Mouse (Mus musculus): ENCODE measurements around the gene Dicer1.
"Not testable (repeated sequence)": the region's sequence is repeated elsewhere in the genome, so short reads cannot be mapped to it uniquely, and the experiment has no call there.

The Dicer1 gene

DNA sequence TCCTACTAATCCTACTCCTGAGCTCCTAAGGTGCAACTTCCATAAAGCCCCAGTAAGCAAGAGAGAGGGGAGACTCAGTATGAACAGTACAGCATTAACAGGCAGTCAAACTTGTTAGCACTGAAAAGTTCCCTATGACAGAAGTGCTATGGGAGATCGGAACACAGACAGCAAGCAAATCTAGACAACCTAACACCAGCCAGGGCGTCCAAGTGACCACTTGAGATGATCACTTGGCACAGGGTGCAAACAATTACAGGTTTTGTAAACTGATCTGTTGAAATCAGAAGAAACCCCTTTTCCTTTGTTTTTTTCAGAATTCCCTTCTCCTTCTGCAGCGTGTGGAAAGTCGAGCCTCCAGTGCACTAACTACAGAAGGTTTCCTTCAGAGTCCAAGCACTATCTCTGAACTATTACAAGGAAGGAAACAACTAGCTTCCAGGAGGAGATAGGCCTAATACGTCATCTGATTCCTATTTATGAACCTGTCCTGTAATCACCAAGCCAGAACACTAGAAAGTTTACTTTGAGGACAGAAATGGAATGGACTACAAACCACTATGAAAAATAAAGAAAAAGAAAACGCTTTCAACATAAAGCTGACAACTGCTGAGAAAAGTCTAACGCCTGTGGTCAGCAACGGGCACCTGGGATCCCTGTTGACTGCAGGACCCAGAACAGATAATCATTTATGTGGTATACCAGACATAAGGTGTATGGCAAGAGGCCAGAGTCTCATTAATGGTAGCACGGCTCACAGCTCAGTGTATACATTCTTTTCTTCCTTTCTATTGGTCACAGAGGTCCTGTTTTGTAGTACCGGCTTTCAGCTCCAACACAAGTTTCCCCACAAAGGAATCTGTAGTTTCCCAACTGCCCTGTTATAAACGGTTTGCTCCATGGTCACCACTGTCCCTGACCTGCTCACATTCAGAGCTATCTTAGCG is 10.6 kb downstream of the Dicer1 start:
- DNase-seq (ENCODE audit: low read depth, low spot score): no peak

DNA sequence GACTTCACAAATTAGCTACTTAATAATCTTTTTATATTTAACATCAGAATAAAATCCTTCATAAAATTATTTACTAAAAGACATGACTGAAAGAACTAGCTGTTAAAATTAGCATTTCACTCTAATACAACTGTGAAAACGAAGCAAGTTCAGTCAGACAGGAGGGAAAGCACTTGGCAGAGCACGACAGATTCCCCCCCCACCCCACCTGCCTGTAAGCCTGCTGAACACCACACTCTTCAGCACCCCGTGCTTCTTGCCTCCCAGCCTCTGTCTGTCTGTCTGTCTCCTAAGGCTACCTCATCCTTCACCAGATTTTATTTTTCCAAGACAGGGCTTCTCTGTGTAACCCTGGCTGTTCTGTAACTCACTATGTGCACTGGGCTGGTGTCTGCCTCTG is 12.8 kb downstream of the Dicer1 start:
- DNase-seq (ENCODE audit: low read depth, low spot score): no peak

DNA sequence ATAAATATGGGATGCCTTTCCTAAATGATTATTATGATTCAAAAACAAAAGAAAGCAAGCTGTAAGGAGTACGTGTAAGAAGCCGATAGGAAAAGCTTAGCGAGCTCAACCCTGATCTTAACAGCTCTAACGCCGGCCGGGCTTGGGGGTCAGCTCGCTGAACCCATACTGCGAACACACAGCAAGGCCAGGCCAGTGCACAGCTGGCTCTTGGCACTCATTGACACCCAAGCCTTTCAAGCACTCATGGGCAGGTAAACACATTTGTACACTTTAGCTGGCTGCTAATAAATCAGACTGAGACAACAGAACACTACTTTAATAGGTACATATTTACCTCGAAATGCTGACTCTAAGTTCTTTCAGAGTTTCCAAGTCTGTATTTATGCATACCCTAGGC is 13.3 kb downstream of the Dicer1 start:
- no peak for DNase-seq (ENCODE audit: low read depth, low spot score)

DNA sequence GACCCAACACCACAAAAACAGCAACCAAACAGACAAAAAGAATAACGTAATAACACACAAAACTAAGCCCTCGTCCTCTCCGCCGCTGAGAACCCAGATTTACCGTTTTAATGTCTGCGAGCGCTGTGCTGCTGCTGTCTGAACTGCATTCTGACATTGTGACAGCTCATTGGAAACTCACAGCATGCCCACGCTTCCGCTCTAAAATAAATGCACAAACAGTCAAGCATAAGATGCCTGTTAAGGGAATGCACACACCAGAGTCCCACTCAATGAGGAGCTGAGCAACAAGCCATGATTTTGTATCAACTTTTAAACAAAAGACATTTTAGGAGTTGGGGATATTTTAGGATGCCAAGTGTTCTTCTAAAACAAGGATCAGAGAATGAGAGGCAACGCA is 14.1 kb downstream of the Dicer1 start:
- no peak for DNase-seq (ENCODE audit: low read depth, low spot score)

DNA sequence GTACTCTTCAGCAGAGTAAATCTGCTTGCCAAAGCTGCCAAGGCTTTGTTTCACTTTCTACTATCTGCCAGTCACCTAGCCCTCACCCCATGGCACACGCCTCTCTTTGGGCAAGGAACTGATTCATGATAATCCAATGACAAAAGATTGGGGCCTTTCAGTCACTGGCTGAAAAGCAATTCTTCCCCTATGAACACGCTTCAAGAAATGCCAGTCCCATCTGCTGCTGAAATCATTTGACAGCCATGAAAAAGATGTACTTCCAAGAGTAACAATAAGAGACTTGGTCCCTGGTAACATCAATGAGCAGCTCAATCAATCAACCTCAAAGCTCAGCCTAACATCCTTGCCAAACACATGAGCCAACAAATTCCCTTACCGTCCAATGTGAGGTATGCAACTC is 15.8 kb downstream of the Dicer1 start:
- no peak for DNase-seq (ENCODE audit: low read depth, low spot score)

DNA sequence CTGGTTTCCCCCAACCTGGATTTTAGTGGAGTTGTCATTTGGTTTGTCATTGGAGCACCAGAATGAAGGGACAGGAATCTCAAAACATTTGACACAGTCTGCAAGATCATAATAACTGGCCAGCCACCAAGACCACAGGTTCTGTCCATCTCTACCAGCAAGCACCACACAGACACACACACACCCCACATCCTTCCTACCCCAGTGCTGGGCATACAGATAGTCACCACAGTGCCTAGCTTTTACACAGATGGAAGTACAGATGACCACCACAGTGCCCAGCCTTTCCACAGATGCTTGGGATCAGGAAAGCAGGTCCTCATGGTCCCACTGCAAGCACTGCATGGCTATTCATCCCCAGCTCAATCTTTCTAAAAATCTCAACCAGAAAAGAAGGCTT is 18.6 kb downstream of the Dicer1 start:
- DNase-seq (ENCODE audit: low read depth, low spot score): no peak

DNA sequence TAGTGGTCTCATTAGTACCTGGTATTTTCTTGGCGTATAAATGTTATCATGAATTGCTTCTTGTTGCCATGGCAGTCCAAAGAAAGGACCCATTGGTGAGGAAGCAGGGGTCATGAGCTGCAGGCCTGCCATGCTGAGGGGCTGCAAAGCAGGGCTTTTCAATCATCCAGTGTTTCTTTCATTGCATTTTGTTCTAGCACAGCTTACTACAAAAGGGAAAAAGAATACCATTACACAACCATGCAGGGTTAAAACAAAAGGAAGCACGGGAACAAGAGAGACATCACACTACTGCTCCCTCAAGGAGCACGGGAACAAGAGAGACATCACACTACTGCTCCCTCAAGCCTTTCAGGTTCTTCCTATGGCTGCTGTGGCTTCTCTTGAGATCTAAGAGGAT is 20.0 kb downstream of the Dicer1 start:
- no peak for DNase-seq (ENCODE audit: low read depth, low spot score)

DNA sequence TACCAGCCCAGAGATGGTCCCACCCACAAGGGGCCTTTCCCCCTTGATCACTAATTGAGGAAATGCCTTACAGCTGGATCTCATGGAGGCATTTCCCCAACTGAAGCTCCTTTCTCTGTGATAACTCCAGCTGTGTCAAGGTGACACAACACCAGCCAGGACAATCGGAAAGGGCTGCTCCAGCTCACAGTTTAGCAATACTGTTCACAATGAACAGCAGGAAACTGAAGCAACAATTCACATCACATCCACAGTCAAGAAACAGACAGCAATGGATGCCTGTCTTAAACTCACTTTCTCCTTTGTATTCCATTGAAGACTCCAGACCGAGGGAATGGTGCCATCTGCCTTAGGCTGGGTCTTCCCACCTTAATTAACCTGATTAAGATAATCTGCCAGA is 25.3 kb downstream of the Dicer1 start:
- DNase-seq (ENCODE audit: low read depth, low spot score): not testable (repeated sequence)

DNA sequence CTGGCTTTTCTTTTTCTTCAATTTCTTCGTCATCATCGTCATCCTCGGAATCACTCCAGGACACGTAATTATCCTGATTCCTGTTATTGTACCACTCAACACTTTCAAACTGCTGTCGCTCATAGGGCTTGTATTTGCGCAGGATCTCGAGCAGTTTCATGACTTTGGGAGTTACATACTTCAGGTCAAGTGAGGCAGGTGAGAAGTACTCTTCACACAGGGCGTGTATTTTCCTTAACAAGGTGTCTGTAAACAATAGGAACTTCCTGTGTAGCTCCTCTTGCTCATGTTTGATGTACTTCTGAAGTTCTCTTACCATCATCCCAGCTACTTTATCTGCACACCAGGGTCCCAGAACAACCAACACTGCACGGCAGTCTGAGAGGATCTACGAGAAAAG is 29.7 kb downstream of the Dicer1 start:
- DNase-seq (ENCODE audit: low read depth, low spot score): no peak

DNA sequence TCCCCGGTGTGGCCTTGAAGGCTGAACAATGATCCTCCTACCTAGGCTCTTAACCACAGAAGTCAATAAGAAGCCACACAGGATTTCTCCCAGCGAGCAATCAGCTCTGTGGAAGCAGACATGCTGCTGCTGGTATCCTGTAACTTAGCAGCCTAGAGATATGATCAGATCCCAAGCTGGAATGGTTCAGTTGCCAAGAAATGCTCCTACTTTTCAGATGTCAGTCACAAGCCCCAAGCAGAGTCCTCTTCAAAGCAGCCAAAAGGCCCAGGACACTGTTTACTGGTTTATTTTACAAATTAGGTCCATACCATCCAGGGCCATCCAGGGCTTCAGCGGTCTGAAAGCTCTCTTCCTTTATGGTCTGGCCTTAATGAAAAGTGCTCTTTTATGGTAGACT is 30.7 kb downstream of the Dicer1 start:
- no peak for DNase-seq (ENCODE audit: low read depth, low spot score)

DNA sequence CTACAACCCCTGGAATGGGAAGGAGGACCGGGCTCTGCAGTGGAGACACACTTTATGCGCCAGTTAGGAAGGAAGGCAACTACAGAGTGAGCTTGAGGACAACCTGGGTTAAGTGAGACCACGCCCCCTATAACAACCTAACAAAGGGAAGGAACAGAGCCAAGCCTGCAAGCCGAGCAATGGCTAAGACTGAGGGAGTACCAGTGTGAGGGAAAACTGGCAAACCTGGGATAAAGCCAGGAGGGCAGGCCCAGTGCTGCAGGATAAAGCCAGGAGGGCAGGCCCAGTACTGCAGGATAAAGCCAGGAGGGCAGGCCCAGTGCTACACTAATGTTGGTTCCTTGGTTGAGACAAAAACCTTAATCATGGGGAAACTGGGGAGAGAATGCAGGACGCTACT is 32.8 kb downstream of the Dicer1 start:
- no peak for DNase-seq (ENCODE audit: low read depth, low spot score)

DNA sequence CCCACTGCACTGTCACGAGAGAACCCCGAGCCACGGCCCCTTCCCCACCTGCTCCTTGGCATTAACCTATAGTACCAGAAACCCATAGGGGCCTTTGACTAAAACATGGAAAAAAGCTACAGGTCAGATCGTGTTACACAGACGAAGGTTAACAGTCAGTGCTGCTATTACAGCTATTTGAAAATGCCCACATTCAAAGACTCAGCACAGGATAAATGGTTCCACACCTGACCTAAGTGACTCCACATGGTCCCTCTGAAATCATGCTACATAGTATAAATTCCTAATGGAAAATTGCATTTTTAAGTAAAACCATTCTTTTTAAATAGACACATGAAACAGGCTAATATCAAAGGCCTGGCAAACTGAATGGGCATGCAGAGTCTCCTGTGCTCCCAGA is 35.3 kb downstream of the Dicer1 start:
- DNase-seq (ENCODE audit: low read depth, low spot score): no peak

DNA sequence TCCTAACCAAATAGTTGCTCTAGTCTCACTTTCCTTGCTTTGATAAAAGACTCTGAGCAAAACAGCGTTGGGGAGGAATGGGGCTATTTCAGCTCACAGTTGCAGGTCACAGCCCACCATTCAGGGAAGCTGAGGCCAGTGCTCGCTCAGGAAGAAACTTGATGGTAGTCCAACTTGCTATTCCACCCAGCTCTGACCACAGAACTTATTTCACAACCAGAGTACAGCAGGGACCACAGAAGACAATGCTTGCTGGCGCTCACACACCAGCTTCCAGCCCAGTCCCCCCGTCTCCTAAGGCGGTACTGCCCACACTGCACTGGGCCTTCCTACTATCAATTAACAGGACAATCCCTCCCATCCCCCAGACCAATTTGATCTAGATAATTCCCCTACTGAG is 36.3 kb downstream of the Dicer1 start:
- DNase-seq (ENCODE audit: low read depth, low spot score): no peak

DNA sequence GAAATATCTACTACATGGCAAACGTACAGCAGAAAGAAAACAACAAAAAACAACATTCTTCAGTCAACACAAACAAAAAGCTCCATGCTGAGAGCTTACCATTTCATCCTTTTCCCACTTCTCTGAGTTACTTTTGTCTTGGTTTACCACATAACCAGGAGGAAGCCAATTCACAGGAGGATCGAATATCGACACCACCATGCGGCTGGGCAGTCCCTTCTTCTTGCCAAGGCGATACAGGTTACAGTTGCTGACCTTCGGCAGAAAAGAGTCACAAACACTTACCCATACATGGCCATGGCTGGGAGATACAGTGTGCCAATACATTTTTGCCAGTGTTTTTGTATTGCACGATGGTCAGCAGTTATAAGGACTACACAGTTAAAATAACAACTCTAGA is 51.5 kb downstream of the Dicer1 start:
- peak; percentile 60 for DNase-seq (ENCODE audit: low read depth, low spot score)

DNA sequence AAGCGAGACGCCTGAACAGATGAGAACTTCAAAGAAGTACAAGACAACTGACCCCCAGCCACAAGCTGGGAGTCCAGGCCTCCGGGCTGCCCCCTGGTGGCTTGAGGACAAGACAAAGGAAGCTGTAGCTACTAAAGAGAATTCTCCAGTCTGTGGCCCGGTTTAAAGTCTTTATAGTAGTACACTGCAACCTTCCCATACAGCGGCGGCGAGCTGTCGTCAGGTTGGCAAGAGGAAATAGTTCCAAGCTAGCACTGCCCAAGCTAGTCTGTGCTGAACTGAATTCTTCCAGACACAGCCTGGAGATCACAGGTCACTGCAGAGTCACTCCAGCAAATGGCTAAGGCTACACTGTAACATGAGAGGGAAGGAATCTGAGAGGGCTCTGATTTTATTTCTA is 52.0 kb downstream of the Dicer1 start:
- peak; percentile 54 for DNase-seq (ENCODE audit: low read depth, low spot score)

DNA sequence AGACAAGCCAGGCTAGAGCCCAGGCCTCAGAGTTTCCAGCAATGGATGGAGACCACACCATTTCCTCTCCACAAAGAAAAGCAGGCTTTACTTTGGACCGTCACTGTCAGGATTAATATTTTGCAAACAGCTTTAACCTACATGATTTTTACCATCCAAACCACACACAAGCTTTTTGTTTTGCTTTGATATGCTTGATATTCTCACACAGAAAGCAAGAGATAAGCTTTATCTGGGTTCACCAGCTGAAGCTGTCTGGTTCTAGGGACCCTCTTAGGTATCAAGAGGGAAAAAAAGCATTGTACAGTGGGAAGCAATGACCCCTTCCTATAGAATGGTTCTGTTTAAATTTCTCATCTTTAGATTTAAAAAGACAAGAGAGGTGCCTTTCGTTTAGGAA is 56.2 kb downstream of the Dicer1 start:
- no peak for DNase-seq (ENCODE audit: low read depth, low spot score)

DNA sequence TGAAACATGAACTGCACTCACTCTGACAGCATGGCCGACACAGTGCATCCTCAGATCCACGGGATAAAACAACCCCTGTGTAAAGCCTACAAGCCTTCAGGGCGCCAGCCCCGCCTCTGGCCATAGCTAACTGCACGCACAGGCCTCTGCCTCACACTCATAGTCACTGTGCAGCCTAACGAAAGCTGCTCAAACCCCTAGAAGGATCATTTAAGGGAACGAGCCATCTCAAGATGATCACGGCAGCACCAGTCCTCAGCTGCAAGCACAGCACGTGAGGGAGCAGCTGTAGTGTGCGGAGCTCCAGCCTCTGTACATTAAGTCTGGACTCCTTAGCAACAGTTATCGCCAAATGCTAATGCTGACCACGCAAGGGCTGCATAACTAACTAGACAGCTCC is 58.9 kb downstream of the Dicer1 start:
- DNase-seq (ENCODE audit: low read depth, low spot score): no peak

DNA sequence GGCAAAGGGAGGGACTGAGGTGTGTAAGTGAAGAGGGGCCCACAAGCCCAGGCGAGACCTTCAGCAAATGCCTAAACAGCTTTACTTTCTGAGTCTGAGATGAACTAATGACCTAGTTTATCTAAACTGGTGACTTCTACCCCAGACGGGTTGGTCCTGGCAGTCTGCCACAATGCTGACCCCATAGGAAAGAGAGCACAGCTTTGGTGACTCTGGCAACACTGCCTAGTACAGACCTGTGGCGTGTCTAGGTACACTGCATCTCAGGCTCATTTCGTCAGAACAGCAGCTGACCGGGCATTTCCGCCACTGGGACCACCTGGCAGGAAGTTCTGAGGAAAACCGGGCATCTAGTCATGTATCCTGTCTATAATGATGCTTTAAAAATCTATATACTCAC is 61.3 kb downstream of the Dicer1 start:
- no peak for DNase-seq (ENCODE audit: low read depth, low spot score)

DNA sequence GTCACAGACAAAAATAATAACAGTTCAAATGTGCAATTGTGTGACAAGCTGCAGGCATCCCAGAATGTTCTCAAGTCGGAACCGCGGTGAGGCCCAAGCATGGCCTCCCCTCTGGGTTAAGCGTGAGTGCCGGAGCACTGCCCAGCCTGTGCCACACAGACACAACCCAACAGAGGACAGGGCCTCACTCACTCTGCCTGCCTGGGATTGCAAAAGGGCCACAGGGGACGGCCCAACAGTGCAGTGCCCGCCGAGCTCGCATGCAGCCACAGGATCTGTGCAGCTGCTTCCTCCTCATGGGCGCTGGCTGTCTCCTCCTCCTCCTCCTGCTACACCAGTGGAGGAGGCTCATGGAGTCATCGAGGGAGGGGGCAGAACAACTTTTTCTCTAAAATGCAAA is 62.9 kb downstream of the Dicer1 start:
- DNase-seq (ENCODE audit: low read depth, low spot score): no peak

DNA sequence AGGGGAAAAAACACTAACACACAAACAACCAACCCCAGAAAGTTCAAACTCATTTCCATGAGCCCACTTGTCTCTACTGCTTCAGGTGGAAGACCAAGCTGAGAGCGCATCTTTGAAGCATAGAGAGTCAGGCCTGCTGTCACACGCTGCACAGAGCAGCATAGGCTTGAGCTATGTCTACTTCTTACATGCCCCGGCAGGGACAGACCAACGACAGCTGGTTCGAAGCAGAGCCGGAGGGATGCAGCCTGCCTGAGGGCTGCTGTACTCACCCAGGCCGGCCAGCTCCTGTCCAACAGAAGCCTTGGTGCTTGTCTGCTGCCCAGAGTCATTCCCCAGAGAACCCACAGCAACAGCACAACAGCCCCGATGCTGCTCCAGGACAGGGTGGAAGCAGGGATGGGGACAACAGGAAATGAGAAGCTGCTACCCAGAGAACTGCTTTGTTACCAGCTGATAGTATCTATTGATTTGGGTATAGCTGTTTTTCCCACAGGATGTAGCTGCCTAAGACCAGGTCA is 67.3 kb downstream of the Dicer1 start:
- DNase-seq (ENCODE audit: low read depth, low spot score): no peak

DNA sequence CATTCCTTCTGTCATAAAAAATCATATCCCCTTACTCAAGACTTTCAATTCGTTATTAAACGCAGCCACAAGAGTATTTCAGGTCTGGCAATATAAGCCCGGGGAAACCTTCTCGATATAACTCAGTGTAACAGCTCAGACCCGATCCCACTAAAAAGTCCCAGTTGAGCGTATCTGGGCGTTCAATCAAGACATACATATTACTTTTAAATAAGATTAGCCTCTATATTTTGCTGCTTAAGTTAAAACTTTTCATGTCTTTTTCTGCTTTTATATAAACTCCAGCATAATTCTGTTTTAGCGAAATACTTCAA is 72.0 kb downstream of the Dicer1 start:
- DNase-seq (ENCODE audit: low read depth, low spot score): no peak

DNA sequence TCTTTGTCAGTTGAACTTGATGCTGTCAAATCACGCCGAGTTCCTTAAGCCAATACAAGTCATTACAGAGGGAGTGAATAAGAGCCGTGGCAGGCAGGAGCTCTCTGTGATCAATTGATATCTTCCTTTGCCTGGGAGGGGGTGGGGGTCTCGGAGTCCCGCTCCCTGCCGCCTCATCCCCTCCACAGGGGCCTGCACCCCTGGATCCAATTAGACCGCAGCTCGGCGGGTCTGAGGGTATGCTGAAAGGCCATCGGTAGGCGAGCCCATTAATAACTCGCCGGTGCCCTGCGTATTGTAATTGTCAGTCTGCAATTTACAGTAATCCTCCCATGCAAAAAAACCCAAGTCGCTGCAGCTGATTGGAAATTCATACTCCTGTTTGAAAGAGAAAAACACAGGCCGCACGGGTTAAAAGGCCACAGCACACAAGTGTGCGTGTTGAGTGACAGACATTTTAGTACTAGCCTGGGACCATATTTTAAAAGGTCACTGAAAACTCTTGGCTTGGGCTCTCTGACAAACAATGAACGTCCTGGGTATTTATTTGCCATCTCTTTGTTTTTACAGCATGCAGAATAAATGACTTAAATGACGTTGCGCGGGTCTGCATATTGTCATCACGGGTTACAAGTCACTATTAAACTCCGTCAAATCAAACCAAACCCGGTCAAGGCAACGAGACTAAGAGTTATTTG is 72.5 kb downstream of the Dicer1 start:
- DNase-seq (ENCODE audit: low read depth, low spot score): no peak

DNA sequence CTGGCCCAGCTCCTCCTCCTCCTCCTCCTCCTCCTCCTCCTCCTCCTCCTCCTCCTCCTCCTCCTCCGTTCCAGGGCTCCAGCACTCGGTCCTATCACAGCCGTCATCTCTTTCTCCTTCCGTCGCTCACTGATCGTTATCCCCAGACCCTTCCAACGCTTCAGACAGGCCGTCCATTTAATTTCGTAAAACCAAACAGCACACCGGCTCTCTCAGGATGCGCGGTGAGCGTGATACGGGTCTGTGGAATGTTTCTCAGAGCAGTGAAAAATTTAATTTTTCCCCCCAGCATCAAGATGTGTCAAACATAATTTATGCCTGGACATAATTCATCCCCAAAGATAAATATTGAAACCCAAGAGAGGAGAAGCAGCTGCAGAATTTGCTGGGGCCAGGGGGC is 73.3 kb downstream of the Dicer1 start:
- DNase-seq (ENCODE audit: low read depth, low spot score): no peak
